Mouse (Mus musculus) ES-Bruce4 (cell line): ENCODE data around the gene Katna1.

Experiments used
- CTCF ChIP-seq: IDR thresholded peaks from one replicate; pipeline ENCODE4 v1.8.1; 2011; ENCODE audit warnings: low read depth, low read length
- POLR2A ChIP-seq: IDR thresholded peaks from one replicate; pipeline ENCODE4 v1.8.1; 2011; ENCODE audit warnings: low read length; ENCODE audit not compliant: insufficient read depth

DNA sequence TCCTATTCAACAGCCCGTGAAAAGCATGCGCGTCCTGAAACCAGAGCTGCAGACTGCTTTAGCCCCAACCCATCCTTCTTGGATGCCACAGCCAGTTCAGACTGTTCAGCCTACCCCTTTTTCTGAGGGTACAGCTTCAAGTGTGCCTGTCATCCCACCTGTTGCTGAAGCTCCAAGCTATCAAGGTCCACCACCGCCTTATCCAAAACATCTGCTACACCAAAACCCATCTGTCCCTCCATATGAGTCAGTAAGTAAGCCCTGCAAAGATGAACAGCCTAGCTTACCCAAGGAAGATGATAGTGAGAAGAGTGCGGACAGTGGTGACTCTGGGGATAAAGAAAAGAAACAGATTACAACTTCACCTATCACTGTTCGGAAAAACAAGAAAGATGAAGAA lies 23.2 kb upstream of the Katna1 start:
- no peak for TF ChIP-seq CTCF
- TF ChIP-seq POLR2A: no peak
